Mouse (Mus musculus): ENCODE results near the gene Lrrc4. TPM values are rescaled to one million over a fixed set of nuclear protein-coding genes. Genes with fewer than 3 reads are reported as not detected.

The Lrrc4 gene
- total and polyA plus RNA-seq, 2 experiments from 2014 or later, result 5.8 to 61.2 TPM

DNA sequence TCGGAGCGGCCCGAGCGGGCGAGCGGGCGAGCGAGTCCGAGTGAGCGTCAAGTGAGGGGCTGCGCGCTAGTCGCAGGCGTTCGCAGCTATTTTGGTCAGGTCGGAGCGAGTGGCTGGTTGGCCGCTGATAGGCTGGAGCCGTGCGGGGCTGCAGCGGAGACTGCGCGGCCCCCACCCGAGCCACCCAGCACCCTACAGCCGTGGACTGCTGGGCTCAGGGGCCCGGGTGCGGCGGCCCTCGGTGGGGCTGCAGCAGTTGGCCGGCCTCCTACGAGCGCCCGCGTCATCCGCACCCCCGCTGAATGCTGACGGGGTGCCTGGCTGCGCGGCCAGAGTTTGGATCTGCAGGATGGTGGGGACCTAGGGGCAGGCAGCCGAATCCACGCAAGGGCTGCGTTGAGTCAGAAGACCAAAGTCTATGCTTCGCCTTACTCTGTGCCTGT is 1.9 kb upstream of the Lrrc4 start:
- peak overlapping the region; percentile 91 for H3K4me3 ChIP-seq (ENCODE audit: low read depth, low read length)
- ATAC-seq (ENCODE audit: low FRiP score) (peak; percentile 84), DNase-seq (ENCODE audit: low spot score) (peak; percentile 67)
- H3K4me2 ChIP-seq (ENCODE audit: low read depth, low read length, poor library complexity, severe bottlenecking), result peak overlapping the region; percentile 94
- H3K9ac ChIP-seq (replicated peaks; ENCODE audit: low read length, poor library complexity, severe bottlenecking), result peak overlapping the region; percentile 96
- H3K4me1 ChIP-seq (ENCODE audit: insufficient read depth, low read length), result peaks cover 18% of the 10 kb centered on the region; the same call in 1 of the 2 replicates
- H3K27ac ChIP-seq (ENCODE audit: low read depth, low read length), result peak overlapping the region; percentile 91
- no peaks in the 10 kb centered on the region for H3K27me3 ChIP-seq (ENCODE audit: insufficient read depth, low read length)
- H3K36me3 ChIP-seq (ENCODE audit: insufficient read depth, low read length), result no peaks in the 10 kb centered on the region
- H3K9me3 ChIP-seq (ENCODE audit: low read length), result no peaks in the 10 kb centered on the region
- TF ChIP-seq CTCF (IDR thresholded peaks at IDR 0.05), result no peak
- under 1% methylated on average over 33 of the region's 43 CpGs for WGBS

DNA sequence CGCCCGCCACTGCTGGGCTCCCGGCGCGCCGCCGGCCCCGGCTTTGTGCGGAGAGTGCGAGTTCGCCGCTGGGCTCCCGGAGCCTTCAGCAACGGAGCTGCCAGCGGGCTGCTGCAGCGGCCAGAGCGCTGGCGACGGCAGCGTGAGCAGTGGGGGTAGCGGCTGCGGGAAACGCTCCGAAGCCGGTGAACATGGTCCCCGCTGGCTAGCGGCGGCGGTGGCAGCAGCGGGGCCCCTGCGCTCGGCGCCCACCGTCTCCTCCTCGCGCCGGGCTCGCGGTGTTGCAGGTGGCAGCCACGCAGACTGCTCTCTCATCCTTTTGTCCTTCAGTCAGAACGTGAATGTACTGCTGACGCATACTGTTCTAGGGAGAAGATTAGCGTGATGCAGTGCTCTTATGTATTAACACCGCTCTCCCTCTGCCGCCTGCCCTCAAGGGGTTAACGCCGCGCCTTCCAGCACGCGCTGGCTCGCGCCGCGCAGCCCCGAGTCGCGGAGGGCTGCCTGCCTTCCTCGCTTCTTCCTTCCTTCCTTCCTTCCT is 1.3 kb upstream of the Lrrc4 start:
- ATAC-seq (ENCODE audit: low FRiP score) (peak; percentile 82), DNase-seq (ENCODE audit: low spot score) (peak; percentile 74)
- no peaks in the 10 kb centered on the region for H3K9me3 ChIP-seq (ENCODE audit: low read length)

DNA sequence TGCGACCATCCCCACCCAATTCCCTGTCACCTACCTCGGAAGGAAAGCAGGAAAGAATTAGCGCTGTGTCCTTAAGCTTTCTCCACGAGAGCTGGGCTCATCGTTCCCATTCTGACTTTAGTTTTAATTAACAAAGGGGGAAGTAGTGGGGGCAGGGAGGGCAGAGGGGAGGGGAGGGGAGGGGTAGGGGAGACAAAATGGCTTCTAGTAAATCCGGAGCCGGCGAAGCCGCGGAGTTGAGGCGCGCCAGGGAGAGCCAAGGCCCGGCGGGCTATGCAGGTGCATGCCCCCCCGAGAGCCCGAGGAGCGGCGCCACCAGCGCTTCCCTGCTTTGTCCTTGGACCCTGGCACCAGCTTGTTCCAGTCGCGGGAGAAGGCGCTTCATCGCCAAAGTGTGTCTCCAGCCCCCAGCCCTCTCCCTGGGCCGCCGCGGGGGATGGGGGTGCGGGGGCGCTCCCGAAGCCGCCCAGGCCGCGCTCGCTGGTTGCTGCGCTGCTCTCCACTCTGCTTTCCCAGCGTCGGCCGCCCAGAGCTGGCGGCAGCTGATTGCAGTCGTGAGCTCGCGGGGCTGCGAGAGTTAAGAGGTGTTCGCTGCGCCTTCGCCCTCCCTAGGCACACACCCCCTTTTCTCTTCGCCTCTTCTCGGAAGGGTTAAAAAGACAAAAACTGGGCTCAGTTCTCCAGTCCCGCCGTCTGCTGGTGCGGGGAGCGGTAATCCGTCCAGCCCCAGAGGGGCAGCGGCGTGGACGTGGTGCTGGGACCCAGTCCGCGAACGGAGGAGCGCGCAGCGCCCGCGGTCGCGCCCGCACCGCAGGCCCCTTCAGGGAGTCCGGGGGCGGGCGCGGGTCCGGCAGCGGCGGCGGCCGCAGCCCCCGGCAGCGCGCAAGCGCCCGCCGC is 555 bp upstream of the Lrrc4 start:
- WGBS, result under 1% methylated on average over 51 of the region's 82 CpGs
- H3K9ac ChIP-seq (replicated peaks; ENCODE audit: low read length, poor library complexity, severe bottlenecking), result peak overlapping the region; percentile 96
- peak overlapping the region; percentile 94 for H3K4me2 ChIP-seq (ENCODE audit: low read depth, low read length, poor library complexity, severe bottlenecking)
- H3K9me3 ChIP-seq (ENCODE audit: low read length), result no peaks in the 10 kb centered on the region
- H3K4me3 ChIP-seq (ENCODE audit: low read depth, low read length), result peak overlapping the region; percentile 91
- H3K36me3 ChIP-seq (ENCODE audit: insufficient read depth, low read length), result no peaks in the 10 kb centered on the region
- no peak for TF ChIP-seq CTCF (IDR thresholded peaks at IDR 0.05)
- H3K27ac ChIP-seq (ENCODE audit: low read depth, low read length), result peak overlapping the region; percentile 91
- no peaks in the 10 kb centered on the region for H3K27me3 ChIP-seq (ENCODE audit: insufficient read depth, low read length)
- peaks cover 23% of the 10 kb centered on the region; the same call in 1 of the 2 replicates for H3K4me1 ChIP-seq (ENCODE audit: insufficient read depth, low read length)
- ATAC-seq (ENCODE audit: low FRiP score) (peak; percentile 54), DNase-seq (ENCODE audit: low spot score) (peak; percentile 65)

More for the DNA sequence above, 1.3 kb upstream of the Lrrc4 start:
- H3K36me3 ChIP-seq (ENCODE audit: insufficient read depth, low read length), result no peaks in the 10 kb centered on the region
- peak overlapping the region; percentile 96 for H3K9ac ChIP-seq (replicated peaks; ENCODE audit: low read length, poor library complexity, severe bottlenecking)
- H3K4me1 ChIP-seq (ENCODE audit: insufficient read depth, low read length), result peaks cover 18% of the 10 kb centered on the region; the same call in 1 of the 2 replicates
- peak overlapping the region; percentile 91 for H3K4me3 ChIP-seq (ENCODE audit: low read depth, low read length)
- H3K27me3 ChIP-seq (ENCODE audit: insufficient read depth, low read length), result no peaks in the 10 kb centered on the region
- peak overlapping the region; percentile 94 for H3K4me2 ChIP-seq (ENCODE audit: low read depth, low read length, poor library complexity, severe bottlenecking)
- peak overlapping the region; percentile 91 for H3K27ac ChIP-seq (ENCODE audit: low read depth, low read length)
- under 1% methylated on average over 57 of the region's 58 CpGs for WGBS
- peak; percentile 35 for TF ChIP-seq CTCF (IDR thresholded peaks at IDR 0.05)

DNA sequence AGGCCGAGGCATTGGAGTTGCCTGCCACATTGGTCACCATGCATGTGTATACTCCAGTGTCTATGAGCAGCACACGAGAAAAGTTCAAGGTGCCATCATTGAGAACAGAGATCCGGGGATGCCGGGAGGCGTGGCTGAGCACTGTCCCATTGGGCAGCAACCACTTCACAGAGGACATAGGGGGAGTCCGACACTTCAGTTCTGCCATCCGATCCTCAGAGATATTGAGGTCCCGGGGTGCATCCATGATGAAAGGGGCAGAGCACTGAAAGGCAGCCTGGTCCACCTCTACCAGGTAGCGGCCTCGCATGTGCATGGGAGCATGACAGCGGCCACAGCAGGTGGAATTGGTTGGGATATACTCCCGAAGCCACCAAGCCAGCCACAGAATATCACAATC is 1.2 kb downstream of the Lrrc4 start:
- Histone ChIP-seq H3K4me3 (ENCODE audit: low read depth, low read length) (peak overlapping the region; percentile 91; the same call in 1 of the 2 replicates), H3K9me3 (ENCODE audit: low read length) (no peaks in the 10 kb centered on the region), H3K9ac (replicated peaks; ENCODE audit: low read length, poor library complexity, severe bottlenecking) (0 out of 2 replicates have a peak overlapping the region, but pooled peaks have one; percentile 3), H3K27ac (ENCODE audit: low read depth, low read length) (no peak overlapping the region), H3K4me2 (ENCODE audit: low read depth, low read length, poor library complexity, severe bottlenecking) (peak overlapping the region; percentile 94), H3K27me3 (ENCODE audit: insufficient read depth, low read length) (no peaks in the 10 kb centered on the region), H3K4me1 (ENCODE audit: insufficient read depth, low read length) (peaks cover 32% of the 10 kb centered on the region), H3K36me3 (ENCODE audit: insufficient read depth, low read length) (no peaks in the 10 kb centered on the region)
- DNase-seq (ENCODE audit: low spot score) (no peak), ATAC-seq (ENCODE audit: low FRiP score) (no peak)
- WGBS, result 91% methylated on average over 12 of the region's 12 CpGs
- no peak for TF ChIP-seq CTCF (IDR thresholded peaks at IDR 0.05)

DNA sequence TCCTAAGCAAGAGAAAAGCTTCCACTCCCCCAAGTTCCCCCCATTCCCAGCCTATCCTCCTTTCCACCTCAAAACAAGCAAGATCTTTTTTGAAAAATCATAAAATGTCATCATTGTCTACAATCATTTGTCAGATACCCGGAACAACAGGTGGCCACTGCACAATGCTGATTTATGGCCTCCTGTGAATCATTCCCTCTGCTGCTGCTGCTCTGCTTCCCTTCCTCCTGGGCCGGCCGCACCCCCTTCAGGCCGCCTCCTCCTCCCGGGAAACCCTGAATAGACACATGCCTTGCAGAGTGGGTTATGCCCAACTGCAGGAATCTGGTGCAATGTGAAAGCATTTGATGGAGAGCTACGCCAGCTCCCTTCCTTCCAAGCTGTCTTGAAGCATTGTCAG is 3.0 kb downstream of the Lrrc4 start:
- peak overlapping the region; percentile 50 for H3K9ac ChIP-seq (replicated peaks; ENCODE audit: low read length, poor library complexity, severe bottlenecking)
- H3K27ac ChIP-seq (ENCODE audit: low read depth, low read length), result peak overlapping the region; percentile 34; the same call in 1 of the 2 replicates
- H3K4me1 ChIP-seq (ENCODE audit: insufficient read depth, low read length), result peaks cover 31% of the 10 kb centered on the region
- ATAC-seq (ENCODE audit: low FRiP score) (no peak), DNase-seq (ENCODE audit: low spot score) (no peak)
- no peaks in the 10 kb centered on the region for H3K27me3 ChIP-seq (ENCODE audit: insufficient read depth, low read length)
- H3K9me3 ChIP-seq (ENCODE audit: low read length), result no peaks in the 10 kb centered on the region
- TF ChIP-seq CTCF (IDR thresholded peaks at IDR 0.05), result 0 out of 2 replicates have a peak, but pooled peaks have one; percentile 24
- H3K4me2 ChIP-seq (ENCODE audit: low read depth, low read length, poor library complexity, severe bottlenecking), result peak overlapping the region; percentile 94
- 0 out of 2 replicates have a peak, but pooled peaks cover 2% of the 10 kb centered on the region for H3K36me3 ChIP-seq (ENCODE audit: insufficient read depth, low read length)
- H3K4me3 ChIP-seq (ENCODE audit: low read depth, low read length), result peak overlapping the region; percentile 45
- WGBS, result 8% methylated on average over 6 of the region's 6 CpGs

All from midbrain, postnatal 0 days (tissue).